Mouse (Mus musculus): ENCODE measurements around the gene Ttyh3. TPM values are rescaled to one million over a fixed set of nuclear protein-coding genes. Genes with fewer than 3 reads are reported as not detected.

Gene Ttyh3
- total and polyA plus RNA-seq, 3 experiments: 9.8 to 100 (median 68.7) TPM

DNA sequence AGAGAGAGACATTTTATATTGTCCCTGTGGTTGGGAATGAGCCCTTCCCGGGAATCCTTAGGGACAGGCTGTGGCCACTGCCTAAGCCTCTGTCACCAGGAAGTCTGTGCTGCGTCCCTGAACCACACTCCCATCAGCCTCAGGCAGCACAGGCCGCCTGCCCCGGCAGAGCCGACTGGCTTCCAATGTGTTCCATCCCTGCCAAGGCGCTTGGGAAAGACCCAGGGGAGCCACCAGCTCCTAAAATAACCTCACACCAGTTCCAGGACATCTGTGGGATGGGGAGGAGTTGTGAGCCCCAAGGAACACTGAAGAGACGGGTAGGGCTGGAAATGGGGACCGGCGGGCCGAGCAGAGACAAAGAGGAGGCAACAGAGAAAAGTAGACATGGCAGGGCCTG is 77.2 kb downstream of the Ttyh3 start:
- Histone ChIP-seq H3K36me3 (replicated peaks) (no peaks in the 10 kb centered on the region), H3K4me3 (ENCODE audit: low read depth, low read length) (no peak overlapping the region), H3K27me3 (ENCODE audit: insufficient read depth, low read length) (peaks cover 34% of the 10 kb centered on the region), H3K4me1 (ENCODE audit: insufficient read depth, low read depth, low read length) (peaks cover 5% of the 10 kb centered on the region; the same call in 1 of the 2 replicates), H3K9me3 (replicated peaks) (no peaks in the 10 kb centered on the region)
- no peak for DNase-seq (ENCODE audit: low spot score)
- ATAC-seq (ENCODE audit: extremely low read depth, insufficient number of reproducible peaks, low FRiP score, poor library complexity, severe bottlenecking): no peak
- TF ChIP-seq POLR2AphosphoS5 (IDR thresholded peaks at IDR 0.05; ENCODE audit: insufficient replicate concordance, low read depth, low read length) (no peak), GATA2 (IDR thresholded peaks at IDR 0.05; ENCODE audit: borderline replicate concordance, low read depth, low read length) (no peak), CTCF (IDR thresholded peaks at IDR 0.05; ENCODE audit: low read depth, low read length) (no peak), TAL1 (conservative IDR thresholded peaks at IDR 0.05; ENCODE audit: low read depth, low read length) (no peak), GATA1 (IDR thresholded peaks at IDR 0.05; ENCODE audit: borderline replicate concordance, low read length) (no peak)

DNA sequence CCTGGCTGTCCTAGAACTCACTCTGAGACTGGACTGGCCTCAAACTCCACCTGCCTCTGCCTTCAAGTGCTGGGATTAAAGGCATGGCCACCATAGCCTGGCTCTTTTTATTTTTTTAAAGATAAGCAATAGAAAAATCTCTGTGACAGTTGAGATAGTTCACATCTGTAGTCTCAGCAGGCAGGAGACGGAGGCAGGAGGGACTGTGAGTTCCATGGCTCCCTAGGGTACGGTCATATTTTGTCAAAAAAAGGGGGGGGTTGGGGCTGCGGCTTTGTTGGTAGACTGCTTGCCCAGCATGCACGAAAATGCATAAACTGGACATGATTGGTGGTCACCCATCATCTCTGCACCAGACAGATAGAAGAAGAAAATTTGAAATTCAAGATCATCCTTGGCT is 77.6 kb downstream of the Ttyh3 start:
- Histone ChIP-seq H3K36me3 (replicated peaks) (no peaks in the 10 kb centered on the region), H3K4me1 (ENCODE audit: insufficient read depth, low read depth, low read length) (peaks cover 5% of the 10 kb centered on the region; the same call in 1 of the 2 replicates), H3K9me3 (replicated peaks) (no peaks in the 10 kb centered on the region), H3K27me3 (ENCODE audit: insufficient read depth, low read length) (peaks cover 38% of the 10 kb centered on the region), H3K4me3 (ENCODE audit: low read depth, low read length) (no peak overlapping the region)
- ATAC-seq (ENCODE audit: extremely low read depth, insufficient number of reproducible peaks, low FRiP score, poor library complexity, severe bottlenecking): no peak
- no peak for TF ChIP-seq POLR2AphosphoS5 (IDR thresholded peaks at IDR 0.05; ENCODE audit: insufficient replicate concordance, low read depth, low read length)
- no peak for TF ChIP-seq GATA2 (IDR thresholded peaks at IDR 0.05; ENCODE audit: borderline replicate concordance, low read depth, low read length)
- no peak for TF ChIP-seq GATA1 (IDR thresholded peaks at IDR 0.05; ENCODE audit: borderline replicate concordance, low read length)
- TF ChIP-seq CTCF (IDR thresholded peaks at IDR 0.05; ENCODE audit: low read depth, low read length): no peak
- TF ChIP-seq TAL1 (conservative IDR thresholded peaks at IDR 0.05; ENCODE audit: low read depth, low read length): no peak
- no peak for DNase-seq (ENCODE audit: low spot score)

Other genes starting within 250 kb of the Ttyh3 start
- gene Eif3b, start 229.7 kb downstream of the Ttyh3 start, total RNA-seq (2014; fragmentation: Nextera tagmentation): 237 and 276 TPM in 2 replicates
- 87.5 and 137 TPM in 2 replicates for gene Eif3b, start 229.7 kb downstream of the Ttyh3 start, total RNA-seq (2017)
- 101 and 133 TPM in 2 replicates for gene Eif3b, start 229.7 kb downstream of the Ttyh3 start, polyA plus RNA-seq (2012)
- gene Gm4869, start 203.4 kb downstream of the Ttyh3 start, total RNA-seq (2014; fragmentation: Nextera tagmentation): not detected in 2 replicates
- not detected in 2 replicates for gene Gm4869, start 203.4 kb downstream of the Ttyh3 start, total RNA-seq (2017)
- not detected in 2 replicates for gene Gm4869, start 203.4 kb downstream of the Ttyh3 start, polyA plus RNA-seq (2012)
- gene Chst12, start 143.5 kb downstream of the Ttyh3 start, total RNA-seq (2014; fragmentation: Nextera tagmentation): not detected in 2 replicates
- 0.16 and 0.17 TPM in 2 replicates for gene Chst12, start 143.5 kb downstream of the Ttyh3 start, total RNA-seq (2017)
- gene Chst12, start 143.5 kb downstream of the Ttyh3 start, polyA plus RNA-seq (2012): 0.34 and 0.36 TPM in 2 replicates
- not detected in 2 replicates for gene Grifin, start 84.0 kb downstream of the Ttyh3 start, total RNA-seq (2014; fragmentation: Nextera tagmentation)
- not detected in 2 replicates for gene Grifin, start 84.0 kb downstream of the Ttyh3 start, total RNA-seq (2017)
- not detected in 2 replicates for gene Grifin, start 84.0 kb downstream of the Ttyh3 start, polyA plus RNA-seq (2012)
- 3.1 and 4.3 TPM in 2 replicates for gene Lfng, start 41.7 kb downstream of the Ttyh3 start, total RNA-seq (2014; fragmentation: Nextera tagmentation)
- 11.4 and 15.2 TPM in 2 replicates for gene Lfng, start 41.7 kb downstream of the Ttyh3 start, total RNA-seq (2017)
- gene Lfng, start 41.7 kb downstream of the Ttyh3 start, polyA plus RNA-seq (2012): 11.2 and 12.0 TPM in 2 replicates
- 8.2 and 8.7 TPM in 2 replicates for gene Iqce, start 53.3 kb upstream of the Ttyh3 start, total RNA-seq (2014; fragmentation: Nextera tagmentation)
- gene Iqce, start 53.3 kb upstream of the Ttyh3 start, total RNA-seq (2017): 6.3 and 7.6 TPM in 2 replicates
- gene Iqce, start 53.3 kb upstream of the Ttyh3 start, polyA plus RNA-seq (2012): 2.7 and 3.0 TPM in 2 replicates
- 11.1 and 12.2 TPM in 2 replicates for gene Brat1, start 56.0 kb upstream of the Ttyh3 start, total RNA-seq (2014; fragmentation: Nextera tagmentation)
- gene Brat1, start 56.0 kb upstream of the Ttyh3 start, total RNA-seq (2017): 9.5 and 10.9 TPM in 2 replicates
- gene Brat1, start 56.0 kb upstream of the Ttyh3 start, polyA plus RNA-seq (2012): 25.7 and 25.9 TPM in 2 replicates
- gene Amz1, start 75.1 kb upstream of the Ttyh3 start, total RNA-seq (2014; fragmentation: Nextera tagmentation): not detected in 2 replicates
- 0.12 and 1.4 TPM in 2 replicates for gene Amz1, start 75.1 kb upstream of the Ttyh3 start, total RNA-seq (2017)
- gene Amz1, start 75.1 kb upstream of the Ttyh3 start, polyA plus RNA-seq (2012): 0.37 and 0.40 TPM in 2 replicates
- 40.9 and 66.7 TPM in 2 replicates for gene Gna12, start 181.4 kb upstream of the Ttyh3 start, total RNA-seq (2014; fragmentation: Nextera tagmentation)
- gene Gna12, start 181.4 kb upstream of the Ttyh3 start, total RNA-seq (2017): 22.2 and 22.4 TPM in 2 replicates
- gene Gna12, start 181.4 kb upstream of the Ttyh3 start, polyA plus RNA-seq (2012): 53.1 and 54.5 TPM in 2 replicates